Mouse (Mus musculus) lung, postnatal 10 days (tissue): ENCODE data around the gene Pmp22.

Source experiments
- DNase-seq: peaks from one replicate; pipeline ENCODE4 v3.0.0; 2021

Gene Pmp22

GRCm38 (mm10) chr11:63163986-63164682, 35.4 kb downstream of the Pmp22 start:
- no peak for DNase-seq

GRCm38 (mm10) chr11:63164756-63165484, 36.1 kb downstream of the Pmp22 start:
- peak; percentile 42 for DNase-seq

- DNase-seq, result no peak
Observed at GRCm38 (mm10) chr11:63167826-63168225, 39.0 kb downstream of the Pmp22 start.

- DNase-seq, result peak; percentile 58
Observed at GRCm38 (mm10) chr11:63168551-63169258, 39.9 kb downstream of the Pmp22 start.

- DNase-seq, result peak; percentile 71
Observed at GRCm38 (mm10) chr11:63171977-63172376, 43.2 kb downstream of the Pmp22 start.

GRCm38 (mm10) chr11:63173604-63174003, 44.8 kb downstream of the Pmp22 start:
- peak; percentile 62 for DNase-seq

- DNase-seq, result no peak
Observed at GRCm38 (mm10) chr11:63175302-63175701, 46.5 kb downstream of the Pmp22 start.

GRCm38 (mm10) chr11:63176416-63176815, 47.6 kb downstream of the Pmp22 start:
- DNase-seq, result no peak

GRCm38 (mm10) chr11:63180262-63181101, 51.7 kb downstream of the Pmp22 start:
- DNase-seq, result no peak

GRCm38 (mm10) chr11:63188803-63189202, 60.0 kb downstream of the Pmp22 start:
- DNase-seq, result peak; percentile 38

GRCm38 (mm10) chr11:63198070-63198469, 69.3 kb downstream of the Pmp22 start:
- DNase-seq, result no peak

GRCm38 (mm10) chr11:63201989-63202535, 73.3 kb downstream of the Pmp22 start:
- no peak for DNase-seq
